Comparison of ENCODE assay signal across 10 mouse cellular contexts in the genomic region with DNA sequence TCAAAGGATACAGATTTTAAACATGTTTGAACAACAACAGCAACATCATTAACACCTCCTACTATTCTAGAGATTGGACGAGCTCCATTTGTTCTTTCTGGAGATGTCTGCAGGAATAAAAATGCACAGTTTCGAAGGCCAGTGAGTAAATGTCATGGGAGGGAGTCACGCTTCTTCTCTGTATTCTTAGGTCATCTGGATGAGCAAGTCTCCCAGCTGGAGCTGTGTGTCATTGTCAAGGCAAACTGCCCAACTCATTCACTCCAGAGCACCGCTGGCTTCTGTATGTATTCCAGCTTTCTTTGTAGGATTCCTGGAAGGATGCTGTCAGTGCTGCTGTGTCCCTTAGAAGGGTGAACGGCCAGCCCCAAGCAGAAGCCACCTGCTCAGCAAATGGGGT.
DNase-seq lines count a peak whose midpoint lies in the region.
"Had no signal": no experiment of that assay in that cellular context is flagged by ENCODE, and none has a peak within 500 bp of the region (broad histone marks: within the 10 kb centered on the region; RNA-seq: fewer than 3 reads in every experiment).

No protein-coding gene starts in this region.

- peak; percentile 68 for DNase-seq in gastrocnemius, adult 18-20 months (ENCODE audit: low spot score)
- DNase-seq in gastrocnemius, postnatal 10 days = no peak
- DNase-seq in right cerebral cortex, adult 2 months (ENCODE audit: low spot score in 2 of 2) = peak; percentile 51 to 59
- DNase-seq in right cerebral cortex, postnatal 14 days = no peak
- DNase-seq in gastrocnemius, postnatal 25 days = peak; percentile 37
- peak; percentile 40 for DNase-seq in telencephalon, adult 2 months (ENCODE audit: low read depth, low spot score)
- no peak for DNase-seq in B cell, adult 2 months
- DNase-seq in layer of hippocampus, postnatal 36 days = no peak
- DNase-seq: cerebellum, adult 18-20 months; kidney, adult 2 months had no signal

Comparison
In these comparisons a context has a peak if more than half of its experiments do, and no peak if none do; other contexts are left out.
1. DNase-seq: peak in gastrocnemius, adult 18-20 months (single experiment), right cerebral cortex, adult 2 months (2 of 2), gastrocnemius, postnatal 25 days (single experiment) and telencephalon, adult 2 months (single experiment); none in gastrocnemius, postnatal 10 days (single experiment), right cerebral cortex, postnatal 14 days (single experiment), B cell, adult 2 months (0 of 2) and layer of hippocampus, postnatal 36 days (0 of 2).